Mouse (Mus musculus): ENCODE data around the gene Ano2. TPM values are rescaled to one million over a fixed set of nuclear protein-coding genes. Genes with fewer than 3 reads are reported as not detected.

Gene Ano2
- polyA plus RNA-seq, 1 experiment: 0.07 TPM

DNA sequence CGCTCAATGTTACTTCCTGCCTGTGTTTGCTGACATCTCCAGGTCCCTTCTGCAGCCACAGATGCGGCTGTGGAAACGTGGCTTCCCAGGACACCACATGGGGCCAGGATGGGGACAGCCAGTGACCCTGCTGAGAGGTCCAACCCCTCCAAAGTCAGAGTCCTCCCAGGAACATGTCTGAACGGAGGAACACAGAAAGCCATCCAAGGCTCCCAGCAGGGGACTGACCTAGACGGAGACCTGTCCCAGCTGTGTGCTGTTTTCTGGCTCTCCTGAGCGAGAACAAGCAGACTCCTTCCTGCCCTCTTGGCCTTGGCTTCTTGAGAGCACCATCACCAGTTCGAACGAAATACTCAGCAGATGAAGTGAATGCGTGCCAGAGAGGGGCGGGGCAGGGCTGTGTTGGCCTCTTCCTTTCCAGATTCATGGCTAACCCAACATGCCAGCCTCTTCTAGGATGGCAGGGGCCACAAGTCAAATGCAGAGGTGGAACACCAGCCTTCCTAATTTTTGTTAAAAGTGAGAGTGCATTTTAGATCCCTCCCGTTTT is 39.8 kb downstream of the Ano2 start:
- Histone ChIP-seq H3K27me3 (ENCODE audit: control insufficient read depth, insufficient read depth, low read length) (no peaks in the 10 kb centered on the region), H3K27ac (ENCODE audit: control insufficient read depth, insufficient read depth, low read length) (no peak overlapping the region), H3K36me3 (ENCODE audit: control insufficient read depth, insufficient read depth, low read length) (no peaks in the 10 kb centered on the region), H3K4me3 (ENCODE audit: control insufficient read depth, insufficient read depth, low read length) (no peak overlapping the region), H3K4me1 (replicated peaks; ENCODE audit: control insufficient read depth, insufficient read depth, low read length) (no peaks in the 10 kb centered on the region; the same call in 1 of the 2 replicates)
- WGBS: 80% methylated on average over 11 of the region's 11 CpGs
- TF ChIP-seq CTCF (IDR thresholded peaks at IDR 0.05; ENCODE audit: borderline replicate concordance, control insufficient read depth, extremely low read depth, insufficient read depth, low read length, poor library complexity) (no peak), POLR2A (IDR thresholded peaks at IDR 0.05; ENCODE audit: control insufficient read depth, extremely low read depth, insufficient read depth, low read length, poor library complexity) (no peak)
- DNase-seq: no peak

- 82% methylated on average over 11 of the region's 11 CpGs for WGBS
These were observed 47.5 kb downstream of the Ano2 start for GRCm38 (mm10) chr6:125737511-125738285.

GRCm38 (mm10) chr6:125743203-125744100 is 53.2 kb downstream of the Ano2 start:
- H3K27ac ChIP-seq (ENCODE audit: control insufficient read depth, insufficient read depth, low read length): no peak overlapping the region
- 0 out of 2 replicates have a peak, but pooled peaks cover 2% of the 10 kb centered on the region for H3K4me1 ChIP-seq (replicated peaks; ENCODE audit: control insufficient read depth, insufficient read depth, low read length)
- no peak overlapping the region for H3K4me3 ChIP-seq (ENCODE audit: control insufficient read depth, insufficient read depth, low read length)
- TF ChIP-seq POLR2A (IDR thresholded peaks at IDR 0.05; ENCODE audit: control insufficient read depth, extremely low read depth, insufficient read depth, low read length, poor library complexity) (no peak), CTCF (IDR thresholded peaks at IDR 0.05; ENCODE audit: borderline replicate concordance, control insufficient read depth, extremely low read depth, insufficient read depth, low read length, poor library complexity) (no peak)
- DNase-seq: no peak
- H3K27me3 ChIP-seq (ENCODE audit: control insufficient read depth, insufficient read depth, low read length): no peaks in the 10 kb centered on the region; the same call in 1 of the 2 replicates
- WGBS: 48% methylated on average over 10 of the region's 10 CpGs
- no peaks in the 10 kb centered on the region for H3K36me3 ChIP-seq (ENCODE audit: control insufficient read depth, insufficient read depth, low read length)

More at GRCm38 (mm10) chr6:125737511-125738285, 47.5 kb downstream of the Ano2 start:
- Histone ChIP-seq H3K36me3 (ENCODE audit: control insufficient read depth, insufficient read depth, low read length) (no peaks in the 10 kb centered on the region), H3K27me3 (ENCODE audit: control insufficient read depth, insufficient read depth, low read length) (no peaks in the 10 kb centered on the region; the same call in 1 of the 2 replicates), H3K27ac (ENCODE audit: control insufficient read depth, insufficient read depth, low read length) (no peak overlapping the region), H3K4me3 (ENCODE audit: control insufficient read depth, insufficient read depth, low read length) (no peak overlapping the region), H3K4me1 (replicated peaks; ENCODE audit: control insufficient read depth, insufficient read depth, low read length) (0 out of 2 replicates have a peak, but pooled peaks cover 2% of the 10 kb centered on the region)
- no peak for DNase-seq
- TF ChIP-seq CTCF (IDR thresholded peaks at IDR 0.05; ENCODE audit: borderline replicate concordance, control insufficient read depth, extremely low read depth, insufficient read depth, low read length, poor library complexity): no peak
- no peak for TF ChIP-seq POLR2A (IDR thresholded peaks at IDR 0.05; ENCODE audit: control insufficient read depth, extremely low read depth, insufficient read depth, low read length, poor library complexity)

- Histone ChIP-seq H3K27ac (ENCODE audit: control insufficient read depth, insufficient read depth, low read length) (no peak overlapping the region), H3K27me3 (ENCODE audit: control insufficient read depth, insufficient read depth, low read length) (no peaks in the 10 kb centered on the region; the same call in 1 of the 2 replicates), H3K36me3 (ENCODE audit: control insufficient read depth, insufficient read depth, low read length) (no peaks in the 10 kb centered on the region), H3K4me3 (ENCODE audit: control insufficient read depth, insufficient read depth, low read length) (no peak overlapping the region), H3K4me1 (replicated peaks; ENCODE audit: control insufficient read depth, insufficient read depth, low read length) (0 out of 2 replicates have a peak, but pooled peaks cover 2% of the 10 kb centered on the region)
- DNase-seq: no peak
- TF ChIP-seq CTCF (IDR thresholded peaks at IDR 0.05; ENCODE audit: borderline replicate concordance, control insufficient read depth, extremely low read depth, insufficient read depth, low read length, poor library complexity) (no peak), POLR2A (IDR thresholded peaks at IDR 0.05; ENCODE audit: control insufficient read depth, extremely low read depth, insufficient read depth, low read length, poor library complexity) (no peak)
- 67% methylated on average over 10 of the region's 10 CpGs for WGBS
These were observed 57.2 kb downstream of the Ano2 start for GRCm38 (mm10) chr6:125747322-125747930.

DNA sequence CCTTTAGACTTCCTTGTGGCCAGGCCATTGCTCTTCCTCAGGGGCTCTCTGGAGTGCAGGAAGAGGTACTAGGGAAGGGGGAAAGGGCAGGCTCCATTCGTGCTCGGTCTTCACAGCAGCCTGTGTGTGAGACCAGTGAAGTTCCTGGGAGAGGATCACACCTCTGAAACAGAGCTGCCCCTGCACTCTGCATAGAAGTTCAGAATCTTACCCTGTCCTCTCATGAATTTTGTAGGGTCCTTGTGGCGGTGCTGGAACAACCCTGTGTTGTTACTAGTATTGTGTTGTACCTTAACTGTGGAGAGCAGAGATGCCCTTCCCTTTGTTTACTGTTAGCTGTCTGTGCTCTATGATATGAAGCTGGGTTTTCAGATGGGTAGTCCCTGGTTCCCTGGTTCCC is 58.4 kb downstream of the Ano2 start:
- Histone ChIP-seq H3K4me1 (replicated peaks; ENCODE audit: control insufficient read depth, insufficient read depth, low read length) (no peaks in the 10 kb centered on the region), H3K36me3 (ENCODE audit: control insufficient read depth, insufficient read depth, low read length) (no peaks in the 10 kb centered on the region), H3K27me3 (ENCODE audit: control insufficient read depth, insufficient read depth, low read length) (no peaks in the 10 kb centered on the region), H3K27ac (ENCODE audit: control insufficient read depth, insufficient read depth, low read length) (no peak overlapping the region), H3K4me3 (ENCODE audit: control insufficient read depth, insufficient read depth, low read length) (no peak overlapping the region)
- TF ChIP-seq CTCF (IDR thresholded peaks at IDR 0.05; ENCODE audit: borderline replicate concordance, control insufficient read depth, extremely low read depth, insufficient read depth, low read length, poor library complexity) (no peak), POLR2A (IDR thresholded peaks at IDR 0.05; ENCODE audit: control insufficient read depth, extremely low read depth, insufficient read depth, low read length, poor library complexity) (no peak)
- DNase-seq: no peak
- WGBS: 50% methylated on average over 3 of the region's 3 CpGs

Data from thymus, adult 2 months (tissue).